Mouse (Mus musculus) left cerebral cortex, postnatal 25 days (tissue): ENCODE results near the gene 1700015G11Rik. TPM values are rescaled to one million over a fixed set of nuclear protein-coding genes. Genes with fewer than 3 reads are reported as not detected.
A peak's percentile ranks its signal among the peaks of the same experiment; 100 is the strongest.

Source experiments
- DNase-seq, 2 experiments: peaks; one replicate each; pipeline ENCODE4 v3.0.0; 2022; ENCODE audit warnings: low spot score in 2 of 2, mixed read lengths in 1 of 2
- intact Hi-C: fragments of 180-260 bp; cut with DNase I; formaldehyde crosslinking; loops from one replicate; pipeline ENCODE4 v1.15.1; 2025
- total RNA-seq, 2 experiments: library from RNA; stranded (reverse); gene quantifications; 2 replicates each; pipeline ENCODE4 v1.2.3; 2021

1700015G11Rik gene
- total RNA-seq, 2 experiments from 2014 or later = not detected

GRCm38 (mm10) chr7:51972252-51972855 is 43.2 kb downstream of the 1700015G11Rik start:
- intact Hi-C loops = loop anchor here (2.0 to 10.0 kb wide), 4 partner anchors 118 to 474 kb away; no protein-coding TSS in a partner anchor

GRCm38 (mm10) chr7:51969379-51969778 is 46.1 kb downstream of the 1700015G11Rik start:
- intact Hi-C loops = no loop called here
- DNase-seq = no peak

More at GRCm38 (mm10) chr7:51972252-51972855, 43.2 kb downstream of the 1700015G11Rik start:
- peak; percentile 58 to 78 for DNase-seq

- no peak for DNase-seq
- intact Hi-C loops = no loop called here
Measured at GRCm38 (mm10) chr7:51967581-51967980, 47.9 kb downstream of the 1700015G11Rik start.

GRCm38 (mm10) chr7:51964681-51965080 is 50.8 kb downstream of the 1700015G11Rik start:
- intact Hi-C loops = loop anchor here (5.0 kb wide), 1 partner anchor 87 kb away; no protein-coding TSS in a partner anchor
- peak in 1 of 2 experiments; percentile 80 for DNase-seq

GRCm38 (mm10) chr7:51962219-51962952 is 53.1 kb downstream of the 1700015G11Rik start:
- intact Hi-C loops = loop anchor here (5.0 kb wide), 1 partner anchor 85 kb away; no protein-coding TSS in a partner anchor
- DNase-seq = no peak

Other genes with a start within 250 kb of the 1700015G11Rik start
- gene Gas2, start 153.7 kb downstream of the 1700015G11Rik start, total RNA-seq = 10 to 100 TPM; 16.1 to 21.6 TPM
- 1 to 10 TPM; 3.6 to 4.3 TPM for gene Fancf, start 153.5 kb downstream of the 1700015G11Rik start, total RNA-seq
- gene Svip, start 9.7 kb downstream of the 1700015G11Rik start, total RNA-seq = 10 to 100 TPM; 32.2 to 35.0 TPM